Mouse (Mus musculus) brain, embryonic 14.5 days (tissue): ENCODE measurements at regions not wholly inside any gene's neighbourhood (a gene's known extent, or its start where the extent isn't known, plus 50 kb on each side); places are given as distances from the start of the nearest gene placed in this dataset.

Experiments
- CTCF ChIP-seq: fragments of 200-500 bp; IDR thresholded peaks from 2 replicates; pipeline ENCODE4 v1.5.1; 2012; ENCODE audit warnings: inconsistent platforms, mild to moderate bottlenecking, moderate library complexity, borderline replicate concordance; ENCODE audit not compliant: insufficient read depth, insufficient read length; ENCODE audit errors: extremely low read depth
- POLR2A ChIP-seq: fragments of 200-500 bp; IDR thresholded peaks from 2 replicates; pipeline ENCODE4 v1.6.1; 2012; ENCODE audit warnings: mild to moderate bottlenecking, inconsistent platforms, borderline replicate concordance; ENCODE audit not compliant: poor library complexity, insufficient read depth, insufficient read length, severe bottlenecking; ENCODE audit errors: extremely low read depth

GRCm38 (mm10) chr16:79878063-79878462 is 787.2 kb upstream of the Tmprss15 start:
- TF ChIP-seq CTCF (no peak), POLR2A (no peak)
